Mouse (Mus musculus): ENCODE measurements at regions not wholly inside any gene's neighbourhood (a gene's known extent, or its start where the extent isn't known, plus 50 kb on each side); places are given as distances from the start of the nearest gene placed in this dataset.

GRCm38 (mm10) chr12:58426758-58427157 lies 157.7 kb upstream of the Clec14a start:
- TF ChIP-seq ZNF384 (IDR thresholded peaks at IDR 0.05; ENCODE audit: low read depth, low read length): no peak
- no peak for TF ChIP-seq HCFC1 (IDR thresholded peaks at IDR 0.05; ENCODE audit: low read depth, low read length)
- no peak for TF ChIP-seq CTCF (conservative IDR thresholded peaks at IDR 0.05 in 1 of 2, IDR thresholded peaks at IDR 0.05 in 1 of 2; ENCODE audit: low read depth in 2 of 2, low read length in 2 of 2)
- TF ChIP-seq POLR2A (IDR thresholded peaks at IDR 0.05; ENCODE audit: low read depth, low read length): no peak
- TF ChIP-seq TBP (conservative IDR thresholded peaks at IDR 0.05; ENCODE audit: low read depth, low read length): no peak
- TF ChIP-seq UBTF (IDR thresholded peaks at IDR 0.05; ENCODE audit: low read depth, low read length): no peak
- no peak for TF ChIP-seq USF1 (IDR thresholded peaks at IDR 0.05; ENCODE audit: low read depth, low read length)
- TF ChIP-seq CHD2 (IDR thresholded peaks at IDR 0.05; ENCODE audit: low read length): no peak
- TF ChIP-seq JUND (conservative IDR thresholded peaks at IDR 0.05; ENCODE audit: low read depth, low read length): no peak
- TF ChIP-seq BHLHE40 (IDR thresholded peaks at IDR 0.05; ENCODE audit: low read depth, low read length): no peak
- no peak for TF ChIP-seq MAX (IDR thresholded peaks at IDR 0.05; ENCODE audit: low read length)
- TF ChIP-seq ZKSCAN1 (IDR thresholded peaks at IDR 0.05; ENCODE audit: borderline replicate concordance, low read depth, low read length): no peak
- no peak for TF ChIP-seq EP300 (IDR thresholded peaks at IDR 0.05; ENCODE audit: low read length)
- no peak for TF ChIP-seq TCF12 (IDR thresholded peaks at IDR 0.05; ENCODE audit: low read depth, low read length)
